Mouse (Mus musculus) hindbrain, embryonic 13.5 days (tissue): Measurements from ENCODE around the gene Slc2a9. TPM values are rescaled to one million over a fixed set of nuclear protein-coding genes. Genes with fewer than 3 reads are reported as not detected.
A peak's percentile ranks its signal among the peaks of the same experiment; 100 is the strongest.

Source experiments
- ATAC-seq: fragments of 200-750 bp; cut with Nextera tagmentation; 2 replicates; pipeline ENCODE4 v1.8.0; 2017; ENCODE audit warnings: moderate TSS enrichment; ENCODE audit not compliant: low FRiP score
- H3K27ac ChIP-seq: fragments of 300-500 bp; sonication (generic); 2 replicates; pipeline ENCODE4 v1.5.1; 2015; ENCODE audit warnings: inconsistent platforms, mild to moderate bottlenecking, moderate library complexity
- H3K27me3 ChIP-seq: fragments of 300-500 bp; sonication (generic); 2 replicates; pipeline ENCODE4 v1.6.1; 2015; ENCODE audit warnings: mild to moderate bottlenecking, inconsistent platforms
- H3K36me3 ChIP-seq: fragments of 300-500 bp; sonication (generic); 2 replicates; pipeline ENCODE4 v1.6.1; 2015; ENCODE audit warnings: mild to moderate bottlenecking, inconsistent platforms
- H3K4me1 ChIP-seq: fragments of 300-500 bp; sonication (generic); replicated peaks from 2 replicates; pipeline ENCODE4 v1.6.1; 2015; ENCODE audit warnings: inconsistent platforms
- H3K4me2 ChIP-seq: fragments of 300-500 bp; sonication (generic); 2 replicates; pipeline ENCODE4 v1.6.1; 2015; ENCODE audit warnings: inconsistent platforms, mild to moderate bottlenecking, moderate library complexity
- H3K4me3 ChIP-seq: fragments of 300-500 bp; sonication (generic); 2 replicates; pipeline ENCODE4 v1.5.1; 2015; ENCODE audit warnings: mild to moderate bottlenecking, inconsistent platforms
- H3K9ac ChIP-seq: fragments of 300-500 bp; sonication (generic); 2 replicates; pipeline ENCODE4 v1.6.1; 2015; ENCODE audit warnings: mild to moderate bottlenecking, inconsistent platforms
- H3K9me3 ChIP-seq: fragments of 300-500 bp; sonication (generic); 2 replicates; pipeline ENCODE4 v1.6.1; 2016; ENCODE audit warnings: inconsistent platforms
- WGBS: fragments of 180-500 bp; shearing (Covaris S2); methylation state at CpG from one replicate; pipeline ENCODE4 v1.1.7; 2015; 5-methylcytosine and 5-hydroxymethylcytosine counted together
- polyA plus RNA-seq: library from polyadenylated mRNA; unstranded; fragments of >200 nt; fragmentation: Nextera tagmentation; extraction: Ambion mirVana; gene quantifications from 2 replicates; pipeline ENCODE4 v1.2.1, GENCODE M21; 2015

The Slc2a9 gene
- polyA plus RNA-seq, 1 experiment from 2014 or later: 0.13 TPM

DNA sequence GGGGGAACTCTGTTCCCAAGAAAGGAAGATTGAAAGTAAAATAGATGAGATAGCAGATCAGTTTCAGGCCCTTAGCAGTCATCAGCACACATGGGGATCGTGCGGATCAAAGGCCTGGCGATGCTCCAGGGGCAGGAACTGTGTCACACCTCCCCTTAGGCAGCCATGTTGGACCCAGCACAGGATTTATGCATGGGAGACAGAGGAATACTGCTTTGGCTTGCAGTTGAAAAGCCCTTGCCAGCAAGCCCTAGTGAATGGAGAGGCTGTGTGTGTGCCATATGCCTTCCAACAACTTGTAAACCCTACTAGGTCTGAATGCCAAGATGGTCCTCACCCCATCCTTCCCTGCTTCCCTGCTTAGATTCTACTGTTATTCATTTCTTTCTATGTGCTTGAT lies 54.8 kb downstream of the Slc2a9 start:
- H3K9ac ChIP-seq: no peak overlapping the region
- no peak overlapping the region for H3K4me2 ChIP-seq
- no peak for ATAC-seq
- H3K4me1 ChIP-seq: no peaks in the 10 kb centered on the region
- no peak overlapping the region for H3K27ac ChIP-seq
- no peaks in the 10 kb centered on the region for H3K36me3 ChIP-seq
- no peaks in the 10 kb centered on the region for H3K27me3 ChIP-seq
- H3K9me3 ChIP-seq: no peaks in the 10 kb centered on the region
- H3K4me3 ChIP-seq: no peak overlapping the region
- WGBS: 92% methylated on average over 3 of the region's 3 CpGs

DNA sequence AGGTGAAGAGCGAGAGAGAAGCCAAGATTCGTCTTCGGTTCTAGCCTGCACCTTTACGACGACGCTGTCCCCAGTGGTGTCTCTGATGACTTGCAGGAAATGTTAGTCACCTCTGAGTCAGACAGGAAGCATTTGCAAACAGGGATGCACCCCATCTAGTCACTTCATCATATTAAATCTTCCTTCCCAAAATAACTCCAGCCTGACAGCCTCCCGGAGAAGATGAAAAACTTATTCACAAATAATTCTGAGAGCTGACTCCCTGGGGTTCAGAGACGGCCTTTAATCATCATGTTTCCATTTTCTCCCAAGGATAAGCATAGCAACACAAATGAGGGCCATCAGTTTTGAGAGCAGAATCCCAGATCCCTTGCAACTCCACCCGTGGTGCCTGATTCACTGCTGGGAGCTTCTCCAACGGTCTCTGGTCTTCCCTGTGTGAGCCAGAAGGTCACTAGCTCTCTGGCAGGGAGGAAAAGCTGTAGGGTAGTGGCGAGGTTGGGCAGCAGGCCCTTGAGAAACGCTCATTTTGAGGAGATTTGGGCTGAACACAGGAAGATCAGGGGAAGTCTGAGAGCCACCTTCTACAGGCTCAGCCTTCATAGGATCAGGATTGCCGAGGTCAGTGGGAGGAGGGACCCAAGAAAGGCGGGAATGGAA lies 56.5 kb downstream of the Slc2a9 start:
- H3K4me2 ChIP-seq: no peak overlapping the region
- H3K27ac ChIP-seq: no peak overlapping the region
- no peaks in the 10 kb centered on the region for H3K27me3 ChIP-seq
- WGBS: 69% methylated on average over 14 of the region's 14 CpGs
- no peaks in the 10 kb centered on the region for H3K4me1 ChIP-seq
- H3K9me3 ChIP-seq: no peaks in the 10 kb centered on the region
- no peaks in the 10 kb centered on the region for H3K36me3 ChIP-seq
- H3K9ac ChIP-seq: no peak overlapping the region
- ATAC-seq: no peak
- no peak overlapping the region for H3K4me3 ChIP-seq

DNA sequence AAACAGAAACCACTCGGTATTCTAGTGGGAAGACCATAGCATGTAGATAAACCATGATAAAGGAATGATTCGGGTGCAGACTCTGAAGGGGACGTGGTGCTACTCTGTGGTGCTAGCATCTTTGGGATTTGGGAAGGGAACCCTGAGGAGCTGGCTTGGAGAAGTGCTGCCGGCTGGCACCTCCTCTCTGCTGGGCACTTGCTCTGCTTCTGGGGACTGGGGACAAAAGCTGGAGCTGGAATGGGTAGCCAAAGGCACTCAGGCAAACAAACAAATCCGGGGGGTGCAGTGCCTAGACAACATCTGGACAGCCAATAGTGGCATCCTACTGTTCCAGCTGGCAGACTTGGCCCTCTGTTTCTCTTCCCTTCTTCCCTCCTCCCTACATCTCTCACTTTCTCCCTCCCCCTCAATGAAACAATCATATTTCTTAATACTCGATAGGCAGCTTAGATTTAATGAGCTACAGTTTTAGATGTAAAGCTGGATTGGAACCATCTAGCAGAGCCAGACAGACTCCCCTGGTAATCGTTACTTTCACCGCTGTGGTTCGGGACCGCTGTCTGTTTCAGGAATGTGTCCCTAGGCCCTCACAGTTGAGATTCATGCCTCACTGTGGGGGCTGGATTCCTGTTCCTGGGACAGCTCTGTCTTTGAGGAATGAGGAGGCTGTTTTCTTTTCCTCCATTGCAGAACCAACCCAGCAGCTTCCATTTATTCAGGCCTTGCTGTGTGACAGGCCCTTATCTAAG lies 61.7 kb downstream of the Slc2a9 start:
- ATAC-seq: no peak
- no peak overlapping the region for H3K4me2 ChIP-seq
- no peak overlapping the region for H3K4me3 ChIP-seq
- no peak overlapping the region for H3K27ac ChIP-seq
- H3K36me3 ChIP-seq: no peaks in the 10 kb centered on the region
- 74% methylated on average over 10 of the region's 10 CpGs for WGBS
- no peaks in the 10 kb centered on the region for H3K4me1 ChIP-seq
- 0 out of 2 replicates have a peak, but pooled peaks cover 5% of the 10 kb centered on the region for H3K9me3 ChIP-seq
- H3K9ac ChIP-seq: no peak overlapping the region
- H3K27me3 ChIP-seq: no peaks in the 10 kb centered on the region

DNA sequence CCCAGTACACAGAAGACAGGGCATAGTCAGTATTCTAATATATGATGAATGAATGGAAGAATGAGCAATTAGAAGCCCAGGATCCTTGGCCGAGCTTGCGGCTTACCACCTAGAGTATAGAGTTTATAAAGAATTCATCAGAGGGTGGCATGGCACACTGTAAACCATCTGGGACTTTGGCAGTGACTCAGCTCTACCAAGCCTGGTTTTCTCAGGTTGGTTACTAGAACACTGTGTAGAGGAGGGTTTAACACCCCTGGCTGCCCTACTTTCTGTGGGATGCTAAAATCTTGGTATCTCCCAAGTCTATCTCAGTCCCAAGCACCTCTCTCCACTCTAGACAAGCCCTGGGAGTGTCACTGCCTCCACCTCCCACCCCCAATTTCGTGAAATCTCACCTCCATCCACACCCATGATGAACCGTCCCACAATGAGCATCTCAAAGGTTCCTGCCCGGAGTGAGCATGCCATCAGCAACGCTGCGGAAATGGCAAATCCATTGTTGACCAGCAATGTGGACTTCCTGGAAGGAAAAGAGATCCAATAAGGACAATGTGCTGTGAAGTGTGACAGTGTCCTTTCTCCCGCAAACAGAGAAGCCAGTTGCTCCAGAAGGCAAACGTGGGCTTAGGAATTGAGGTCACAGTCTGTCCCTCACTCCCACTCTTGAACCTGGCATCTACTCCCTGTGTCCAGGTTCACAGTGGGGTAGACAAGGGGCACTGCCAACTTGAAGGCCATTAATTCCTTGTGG lies 62.5 kb downstream of the Slc2a9 start:
- no peaks in the 10 kb centered on the region for H3K36me3 ChIP-seq
- H3K4me1 ChIP-seq: no peaks in the 10 kb centered on the region
- 0 out of 2 replicates have a peak, but pooled peaks cover 5% of the 10 kb centered on the region for H3K9me3 ChIP-seq
- no peak overlapping the region for H3K4me3 ChIP-seq
- no peak overlapping the region for H3K4me2 ChIP-seq
- no peak overlapping the region for H3K27ac ChIP-seq
- 83% methylated on average over 9 of the region's 9 CpGs for WGBS
- no peak for ATAC-seq
- no peak overlapping the region for H3K9ac ChIP-seq
- no peaks in the 10 kb centered on the region for H3K27me3 ChIP-seq

DNA sequence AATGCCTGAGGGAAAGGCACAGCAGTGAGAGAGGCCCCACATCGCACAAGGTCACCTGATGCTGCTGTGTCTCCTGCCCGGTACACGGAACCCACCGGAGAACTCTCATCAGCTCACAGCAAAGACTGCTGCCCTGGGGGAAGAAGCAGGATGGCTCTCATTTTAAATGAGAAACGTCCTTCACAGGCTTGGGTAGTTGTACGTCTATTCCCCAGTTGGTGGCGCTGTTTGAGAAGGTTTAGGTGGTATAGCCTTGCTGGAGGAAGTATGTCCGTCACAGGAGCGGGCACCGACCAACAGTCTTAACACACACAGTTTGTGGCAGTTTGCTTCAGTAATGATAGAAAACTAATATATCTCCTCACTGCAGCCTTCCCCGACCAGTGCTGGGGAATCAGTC lies 66.3 kb downstream of the Slc2a9 start:
- Histone ChIP-seq H3K27me3 (no peaks in the 10 kb centered on the region), H3K27ac (no peak overlapping the region), H3K4me2 (no peak overlapping the region), H3K36me3 (no peaks in the 10 kb centered on the region), H3K9ac (no peak overlapping the region), H3K4me3 (no peak overlapping the region), H3K9me3 (0 out of 2 replicates have a peak, but pooled peaks cover 5% of the 10 kb centered on the region), H3K4me1 (no peaks in the 10 kb centered on the region)
- WGBS: 93% methylated on average over 11 of the region's 11 CpGs
- no peak for ATAC-seq

DNA sequence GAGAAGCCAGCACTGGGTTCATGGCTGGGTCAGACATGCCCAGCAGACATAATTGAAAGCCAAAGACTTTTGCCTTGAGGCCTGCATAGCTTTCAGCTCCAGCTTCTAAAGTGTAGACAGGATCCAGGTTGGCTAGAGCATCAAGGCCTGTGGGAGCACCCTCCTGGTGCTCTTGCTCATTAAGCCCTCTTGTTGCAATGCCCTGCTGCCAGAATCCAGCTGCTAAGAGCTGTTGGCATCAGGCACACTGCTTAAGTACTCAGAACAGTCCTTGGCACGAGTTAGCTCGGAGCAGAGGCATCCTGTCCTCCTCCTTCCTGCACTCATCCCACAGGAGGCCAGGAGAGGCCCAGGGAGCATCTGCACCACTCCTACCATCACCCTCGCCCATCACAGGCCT lies 68.1 kb downstream of the Slc2a9 start:
- Histone ChIP-seq H3K4me3 (no peak overlapping the region), H3K27ac (no peak overlapping the region), H3K9ac (no peak overlapping the region), H3K4me1 (no peaks in the 10 kb centered on the region), H3K9me3 (0 out of 2 replicates have a peak, but pooled peaks cover 5% of the 10 kb centered on the region), H3K36me3 (no peaks in the 10 kb centered on the region), H3K4me2 (no peak overlapping the region), H3K27me3 (no peaks in the 10 kb centered on the region)
- WGBS: 90% methylated on average over 3 of the region's 3 CpGs
- ATAC-seq: no peak

DNA sequence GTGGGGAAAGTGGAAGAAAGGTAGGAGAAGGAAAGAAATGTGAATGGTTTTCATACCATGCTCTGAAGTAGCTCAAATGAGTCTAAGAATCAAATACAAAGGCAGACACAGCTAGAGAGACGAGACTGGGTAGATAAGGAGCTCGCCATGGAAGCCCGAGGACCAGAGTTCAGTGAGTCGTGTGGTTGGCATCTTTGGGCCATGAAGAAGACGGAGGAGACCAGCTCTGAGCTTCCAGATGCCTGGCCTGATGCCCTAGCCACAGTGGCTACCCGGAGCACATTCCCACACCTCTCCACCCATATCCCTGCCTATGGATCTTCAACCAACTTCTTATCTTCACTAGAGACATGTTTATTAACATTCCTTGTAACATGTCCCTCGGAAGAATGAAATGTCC lies 71.7 kb downstream of the Slc2a9 start:
- no peak overlapping the region for H3K4me3 ChIP-seq
- no peaks in the 10 kb centered on the region for H3K9me3 ChIP-seq
- H3K9ac ChIP-seq: no peak overlapping the region
- H3K4me2 ChIP-seq: no peak overlapping the region
- ATAC-seq: no peak
- no peaks in the 10 kb centered on the region for H3K27me3 ChIP-seq
- WGBS: 93% methylated on average over 7 of the region's 7 CpGs
- no peak overlapping the region for H3K27ac ChIP-seq
- H3K36me3 ChIP-seq: no peaks in the 10 kb centered on the region
- H3K4me1 ChIP-seq: no peaks in the 10 kb centered on the region

DNA sequence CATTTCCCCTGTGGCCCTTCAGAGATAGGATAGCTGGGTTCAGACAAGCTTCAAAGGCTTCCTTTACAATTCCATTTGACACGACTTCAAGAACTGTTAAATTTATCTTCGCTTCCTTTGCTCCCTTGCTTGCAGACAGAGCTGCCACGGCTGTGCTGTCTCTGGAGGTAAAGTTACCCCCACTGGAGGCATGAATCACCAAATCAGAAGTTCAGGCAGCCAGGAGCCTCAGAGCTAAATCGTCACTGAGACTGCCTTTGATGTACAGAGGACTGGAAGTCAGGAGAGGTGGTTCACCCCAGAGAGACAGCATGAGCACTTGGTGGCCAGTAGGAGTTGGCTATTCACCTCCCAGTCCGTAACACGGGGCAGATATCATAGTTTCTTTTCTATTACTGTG lies 73.8 kb downstream of the Slc2a9 start:
- H3K36me3 ChIP-seq: no peaks in the 10 kb centered on the region
- no peak overlapping the region for H3K4me3 ChIP-seq
- WGBS: 76% methylated on average over 6 of the region's 6 CpGs

DNA sequence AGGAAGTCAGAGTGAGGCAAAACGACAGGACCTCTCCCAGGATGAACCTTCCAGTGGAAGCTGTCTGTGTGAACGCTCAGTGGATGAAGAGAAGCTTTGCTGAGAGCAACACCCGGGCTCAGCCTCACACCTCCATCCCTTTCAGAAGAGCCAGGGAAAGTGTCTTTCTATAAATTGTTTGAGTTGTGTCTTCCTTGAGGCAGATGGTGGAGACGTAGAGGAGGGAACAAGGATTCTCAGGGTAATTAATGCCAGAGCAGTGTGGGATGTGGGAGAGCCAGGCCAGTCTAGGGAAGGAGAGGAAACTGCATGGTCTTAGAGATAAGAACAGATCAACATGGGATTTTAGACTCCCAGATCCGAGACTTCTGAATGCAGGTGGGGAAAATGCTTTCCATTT lies 75.2 kb downstream of the Slc2a9 start:
- no peak for ATAC-seq
- Histone ChIP-seq H3K4me2 (no peak overlapping the region), H3K4me3 (no peak overlapping the region), H3K9ac (no peak overlapping the region), H3K27ac (no peak overlapping the region), H3K36me3 (no peaks in the 10 kb centered on the region), H3K9me3 (no peaks in the 10 kb centered on the region), H3K27me3 (no peaks in the 10 kb centered on the region), H3K4me1 (no peaks in the 10 kb centered on the region)
- 81% methylated on average over 5 of the region's 5 CpGs for WGBS

More for the DNA sequence above, 73.8 kb downstream of the Slc2a9 start:
- Histone ChIP-seq H3K4me1 (no peaks in the 10 kb centered on the region), H3K4me2 (no peak overlapping the region), H3K9ac (no peak overlapping the region), H3K27ac (no peak overlapping the region), H3K9me3 (no peaks in the 10 kb centered on the region), H3K27me3 (no peaks in the 10 kb centered on the region)
- ATAC-seq: no peak

DNA sequence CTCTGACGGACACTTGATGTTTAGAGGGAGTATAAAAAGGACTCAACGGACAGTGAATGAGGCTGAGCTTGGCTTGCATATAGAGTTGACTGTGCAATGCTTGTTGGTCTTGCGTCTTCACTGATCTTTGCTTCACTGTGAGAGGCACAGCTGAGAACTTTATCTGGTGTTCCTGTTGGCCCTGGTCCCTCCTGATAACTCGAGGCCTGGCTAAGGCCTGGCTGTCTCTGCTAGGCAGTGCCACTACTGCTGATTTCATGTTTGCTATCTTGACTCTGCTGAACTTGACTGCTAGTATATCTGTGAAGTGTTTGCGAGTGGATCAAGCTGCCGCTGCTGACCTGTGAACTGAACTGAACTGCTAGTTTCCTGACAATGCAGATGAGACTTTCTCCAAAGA lies 77.4 kb downstream of the Slc2a9 start:
- Histone ChIP-seq H3K36me3 (no peaks in the 10 kb centered on the region), H3K27me3 (no peaks in the 10 kb centered on the region), H3K9ac (no peak overlapping the region), H3K4me2 (no peak overlapping the region), H3K9me3 (no peaks in the 10 kb centered on the region), H3K4me1 (no peaks in the 10 kb centered on the region; the same call in 1 of the 2 replicates), H3K4me3 (no peak overlapping the region), H3K27ac (no peak overlapping the region)
- no peak for ATAC-seq
- 88% methylated on average over 6 of the region's 6 CpGs for WGBS

DNA sequence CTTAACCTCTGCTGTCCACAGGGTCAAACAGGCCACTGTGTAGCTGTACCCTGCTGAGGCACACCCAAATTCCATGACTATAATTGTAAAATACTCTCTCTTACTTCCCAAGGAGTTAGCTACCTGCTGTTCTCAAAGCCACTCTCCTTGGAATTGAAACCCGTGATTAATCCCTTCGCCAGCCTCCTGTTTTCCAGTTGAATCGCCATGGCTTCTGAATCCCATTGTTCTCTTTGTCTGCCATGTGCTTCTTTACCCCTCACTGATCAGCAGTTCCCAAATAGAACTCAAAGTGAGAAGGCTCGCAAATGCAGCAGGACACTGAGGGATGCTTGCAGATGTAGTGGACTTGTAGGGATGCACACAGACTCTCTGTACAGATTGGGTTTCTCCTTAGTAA lies 80.5 kb downstream of the Slc2a9 start:
- Histone ChIP-seq H3K27me3 (no peaks in the 10 kb centered on the region), H3K4me2 (no peak overlapping the region), H3K9ac (no peak overlapping the region), H3K9me3 (no peaks in the 10 kb centered on the region), H3K4me1 (no peaks in the 10 kb centered on the region; the same call in 1 of the 2 replicates), H3K4me3 (no peak overlapping the region), H3K36me3 (no peaks in the 10 kb centered on the region), H3K27ac (no peak overlapping the region)
- WGBS: 11% methylated on average over 4 of the region's 4 CpGs
- ATAC-seq: 0 out of 2 replicates have a peak, but pooled peaks have one; percentile 13

DNA sequence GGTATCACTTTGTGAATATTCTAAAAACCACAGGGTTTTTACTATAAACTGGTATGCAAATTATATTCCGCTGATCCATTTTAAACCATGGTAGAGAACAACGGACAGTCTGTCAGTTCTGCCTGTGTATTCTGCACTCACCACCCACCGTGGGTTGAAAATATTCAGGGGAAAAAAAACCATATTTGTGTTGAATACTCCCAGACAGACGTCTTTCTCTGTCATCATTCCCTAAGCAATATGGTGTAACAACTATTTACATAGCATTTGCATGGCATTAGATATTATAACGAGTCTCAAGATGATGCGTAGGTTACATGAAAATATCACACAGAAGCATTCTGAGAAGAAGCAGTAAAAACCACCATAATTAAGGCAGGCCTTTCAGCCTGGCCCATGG lies 84.1 kb downstream of the Slc2a9 start:
- peaks cover 9% of the 10 kb centered on the region; the same call in 1 of the 2 replicates for H3K9me3 ChIP-seq
- no peak overlapping the region for H3K9ac ChIP-seq
- H3K36me3 ChIP-seq: no peaks in the 10 kb centered on the region
- ATAC-seq: no peak
- no peak overlapping the region for H3K4me2 ChIP-seq
- no peak overlapping the region for H3K4me3 ChIP-seq
- H3K4me1 ChIP-seq: no peaks in the 10 kb centered on the region; the same call in 1 of the 2 replicates
- H3K27ac ChIP-seq: no peak overlapping the region
- 87% methylated on average over 6 of the region's 6 CpGs for WGBS
- H3K27me3 ChIP-seq: no peaks in the 10 kb centered on the region
